Mouse (Mus musculus): ENCODE data around the gene D7Ertd443e. TPM values are rescaled to one million over a fixed set of nuclear protein-coding genes. Genes with fewer than 3 reads are reported as not detected.

D7Ertd443e gene
- total and polyA plus RNA-seq, 3 experiments, result not detected

- dilution Hi-C loops (cut with MboI; ENCODE audit: extremely low pct_ligation_motif_present, extremely low pct_unique_long_range_greater_than_20kb, low sequenced_read_pairs), result no loop called here
- no peak for TF ChIP-seq CTCF (conservative IDR thresholded peaks at IDR 0.05 in 1 of 2, IDR thresholded peaks at IDR 0.05 in 1 of 2; ENCODE audit: low read depth in 2 of 2, low read length in 2 of 2)
- no peak for TF ChIP-seq ELF1 (IDR thresholded peaks at IDR 0.05; ENCODE audit: low read depth, low read length)
These were observed 157.5 kb downstream of the D7Ertd443e start for GRCm38 (mm10) chr7:134227773-134228455.

DNA sequence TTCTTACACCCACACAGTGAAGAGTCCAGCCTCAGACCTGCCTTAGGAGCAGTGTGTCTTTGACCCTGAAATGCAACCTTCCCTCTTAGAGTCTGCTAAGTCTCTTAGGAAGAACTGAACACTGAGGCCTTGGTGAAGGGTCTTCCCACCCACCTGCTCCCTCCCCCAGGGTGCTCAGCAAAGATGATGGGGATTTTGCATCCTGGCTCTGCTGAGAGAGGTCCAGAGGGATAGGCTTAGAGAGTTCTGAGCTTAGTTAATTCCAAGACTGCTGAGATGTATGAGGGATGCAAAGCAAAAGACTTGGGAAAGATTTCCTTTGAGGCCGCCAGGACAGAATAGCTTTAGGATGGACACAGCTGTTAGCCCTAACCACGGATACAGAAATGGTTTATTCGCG is 158.4 kb downstream of the D7Ertd443e start:
- H3K4me3 ChIP-seq (replicated peaks in 1 of 3; ENCODE audit: low read depth in 2 of 3, low read length in 2 of 3, poor library complexity in 1 of 3), result no peak overlapping the region
- TF ChIP-seq ZKSCAN1 (IDR thresholded peaks at IDR 0.05; ENCODE audit: borderline replicate concordance, low read depth, low read length), result no peak
- TF ChIP-seq JUND (conservative IDR thresholded peaks at IDR 0.05; ENCODE audit: low read depth, low read length), result no peak
- TF ChIP-seq RCOR1 (conservative IDR thresholded peaks at IDR 0.05; ENCODE audit: low read depth, low read length), result no peak
- no peak for TF ChIP-seq GABPA (IDR thresholded peaks at IDR 0.05; ENCODE audit: insufficient replicate concordance, low read depth, low read length)
- TF ChIP-seq NELFE (IDR thresholded peaks at IDR 0.05; ENCODE audit: low read depth, low read length), result no peak
- TF ChIP-seq ZMIZ1 (IDR thresholded peaks at IDR 0.05; ENCODE audit: low read depth, low read length), result no peak
- TF ChIP-seq JUN (IDR thresholded peaks at IDR 0.05; ENCODE audit: insufficient read depth, low read depth, low read length), result no peak
- TF ChIP-seq ZC3H11A (IDR thresholded peaks at IDR 0.05; ENCODE audit: low read depth, low read length), result no peak
- TF ChIP-seq HCFC1 (IDR thresholded peaks at IDR 0.05; ENCODE audit: low read depth, low read length), result no peak
- TF ChIP-seq USF2 (conservative IDR thresholded peaks at IDR 0.05; ENCODE audit: low read depth, low read length), result no peak
- no peak for TF ChIP-seq E2F4 (IDR thresholded peaks at IDR 0.05; ENCODE audit: insufficient replicate concordance, low read depth, low read length)
- no peak for TF ChIP-seq UBTF (IDR thresholded peaks at IDR 0.05; ENCODE audit: low read depth, low read length)
- TF ChIP-seq CHD2 (IDR thresholded peaks at IDR 0.05; ENCODE audit: low read length), result no peak
- TF ChIP-seq MAZ (IDR thresholded peaks at IDR 0.05; ENCODE audit: low read depth, low read length), result no peak
- no peak for TF ChIP-seq RAD21 (IDR thresholded peaks at IDR 0.05; ENCODE audit: low read depth, low read length)
- TF ChIP-seq CTCF (conservative IDR thresholded peaks at IDR 0.05 in 1 of 2, IDR thresholded peaks at IDR 0.05 in 1 of 2; ENCODE audit: low read depth in 2 of 2, low read length in 2 of 2), result no peak
- TF ChIP-seq MYC (IDR thresholded peaks at IDR 0.05; ENCODE audit: low read depth, low read length), result no peak
- TF ChIP-seq CHD1 (IDR thresholded peaks at IDR 0.05; ENCODE audit: low read depth, low read length), result no peak
- TF ChIP-seq KAT2A (IDR thresholded peaks at IDR 0.05; ENCODE audit: insufficient replicate concordance, low read length), result no peak
- TF ChIP-seq TBP (conservative IDR thresholded peaks at IDR 0.05; ENCODE audit: low read depth, low read length), result no peak
- no peak overlapping the region for H3K9ac ChIP-seq (ENCODE audit: insufficient read depth, low read depth)
- H3K9me3 ChIP-seq (replicated peaks; ENCODE audit: low read length), result peaks cover 88% of the 10 kb centered on the region
- dilution Hi-C loops (cut with MboI; ENCODE audit: extremely low pct_ligation_motif_present, extremely low pct_unique_long_range_greater_than_20kb, low sequenced_read_pairs) (no loop called here), in situ Hi-C loops (cut with MboI; ENCODE audit: low pct_ligation_motif_present, low pct_unique_long_range_greater_than_20kb, low sequenced_read_pairs) (no loop called here)
- H3K4me2 ChIP-seq (ENCODE audit: insufficient read depth, low read depth, poor library complexity, severe bottlenecking), result no peak overlapping the region
- H3K79me2 ChIP-seq (replicated peaks; ENCODE audit: control insufficient read depth, extremely low read depth, insufficient read depth, poor library complexity, severe bottlenecking), result no peaks in the 10 kb centered on the region
- no peaks in the 10 kb centered on the region for H3K27me3 ChIP-seq (replicated peaks)
- no peak for DNase-seq (ENCODE audit: extremely low read depth)
- no peaks in the 10 kb centered on the region for H3K4me1 ChIP-seq (ENCODE audit: control insufficient read depth in 1 of 2, insufficient read depth in 2 of 2)
- no peak overlapping the region for H3K27ac ChIP-seq (ENCODE audit: insufficient read depth, low read depth)
- no peaks in the 10 kb centered on the region for H3K36me3 ChIP-seq (replicated peaks in 1 of 2; ENCODE audit: control insufficient read depth in 1 of 2, insufficient read depth in 1 of 2, low read length in 1 of 2)

More at GRCm38 (mm10) chr7:134227773-134228455, 157.5 kb downstream of the D7Ertd443e start:
- no peak for DNase-seq (ENCODE audit: extremely low read depth)
- H3K27me3 ChIP-seq (replicated peaks), result no peaks in the 10 kb centered on the region
- in situ Hi-C loops (cut with MboI; ENCODE audit: low pct_ligation_motif_present, low pct_unique_long_range_greater_than_20kb, low sequenced_read_pairs), result no loop called here
- H3K36me3 ChIP-seq (replicated peaks in 1 of 2; ENCODE audit: control insufficient read depth in 1 of 2, insufficient read depth in 1 of 2, low read length in 1 of 2), result no peaks in the 10 kb centered on the region
- peaks cover 89% of the 10 kb centered on the region for H3K9me3 ChIP-seq (replicated peaks; ENCODE audit: low read length)
- H3K4me2 ChIP-seq (ENCODE audit: insufficient read depth, low read depth, poor library complexity, severe bottlenecking), result no peak overlapping the region
- no peak overlapping the region for H3K9ac ChIP-seq (ENCODE audit: insufficient read depth, low read depth)
- no peak overlapping the region for H3K4me3 ChIP-seq (replicated peaks in 1 of 3; ENCODE audit: low read depth in 2 of 3, low read length in 2 of 3, poor library complexity in 1 of 3)
- H3K79me2 ChIP-seq (replicated peaks; ENCODE audit: control insufficient read depth, extremely low read depth, insufficient read depth, poor library complexity, severe bottlenecking), result no peaks in the 10 kb centered on the region
- no peak overlapping the region for H3K27ac ChIP-seq (ENCODE audit: insufficient read depth, low read depth)
- no peaks in the 10 kb centered on the region for H3K4me1 ChIP-seq (ENCODE audit: control insufficient read depth in 1 of 2, insufficient read depth in 2 of 2)

Data from CH12.LX (cell line).